Mouse (Mus musculus) heart, adult 2 months (tissue): ENCODE data around the gene Mpped2. TPM values are rescaled to one million over a fixed set of nuclear protein-coding genes. Genes with fewer than 3 reads are reported as not detected.

Experiments
- DNase-seq, 2 experiments: peaks; one replicate each; pipeline ENCODE4 v3.0.0; 2021
- H3K27ac ChIP-seq: fragments of 200-600 bp; 2 replicates; pipeline ENCODE4 v1.8.1; 2022
- H3K27me3 ChIP-seq: fragments of 200-500 bp; 2 replicates; pipeline ENCODE4 v1.6.1; 2012; ENCODE audit warnings: mild to moderate bottlenecking, low read length, inconsistent platforms, mixed read lengths; ENCODE audit not compliant: control insufficient read depth, insufficient read depth
- H3K36me3 ChIP-seq: fragments of 200-500 bp; 2 replicates; pipeline ENCODE4 v1.6.1; 2012; ENCODE audit warnings: low read length, inconsistent platforms; ENCODE audit not compliant: control insufficient read depth, insufficient read depth
- H3K4me1 ChIP-seq: fragments of 200-500 bp; 2 replicates; pipeline ENCODE4 v1.6.1; 2011; ENCODE audit warnings: low read length; ENCODE audit not compliant: control insufficient read depth, insufficient read depth
- H3K4me3 ChIP-seq: fragments of 200-600 bp; 2 replicates; pipeline ENCODE4 v1.8.1; 2022
- H3K79me2 ChIP-seq: fragments of 200-500 bp; replicated peaks from 2 replicates; pipeline ENCODE4 v1.6.1; 2012; ENCODE audit warnings: mild to moderate bottlenecking, inconsistent platforms, low read length, moderate library complexity, mixed read lengths; ENCODE audit not compliant: control insufficient read depth, insufficient read depth
- H3K9ac ChIP-seq: fragments of 200-500 bp; 2 replicates; pipeline ENCODE4 v1.6.1; 2012; ENCODE audit warnings: low read depth, mild to moderate bottlenecking, control low read depth, inconsistent platforms, low read length, mixed read lengths
- CTCF ChIP-seq: fragments of 200-600 bp; IDR thresholded peaks from 2 replicates; pipeline ENCODE4 v1.8.1; 2022; ENCODE audit warnings: antibody characterized with exemption, mild to moderate bottlenecking, moderate library complexity
- EP300 ChIP-seq: fragments of 200-500 bp; IDR thresholded peaks from 2 replicates; pipeline ENCODE4 v1.6.1; 2011; ENCODE audit warnings: low read depth, low read length, control low read depth; ENCODE audit not compliant: insufficient read depth
- POLR2A ChIP-seq: fragments of 200-500 bp; IDR thresholded peaks from 2 replicates; pipeline ENCODE4 v1.6.1; 2011; ENCODE audit warnings: mild to moderate bottlenecking, low read depth, low read length, control low read depth; ENCODE audit not compliant: insufficient read depth
- WGBS: fragments of 180-500 bp; shearing (Covaris S2); methylation state at CpG from one replicate; pipeline ENCODE4 v1.1.7; 2018; 5-methylcytosine and 5-hydroxymethylcytosine counted together
- intact Hi-C: fragments of 180-260 bp; cut with DNase I; formaldehyde crosslinking; loops from one replicate; pipeline ENCODE4 v1.15.1; 2025
- polyA plus RNA-seq: library from polyadenylated mRNA; depleted of rRNA; stranded (reverse); fragments of >200 nt; gene quantifications from 2 replicates; pipeline ENCODE4 v1.2.3, GENCODE M21; 2012
- total RNA-seq, 2 experiments: library from RNA; stranded (reverse); gene quantifications; 2 replicates each; pipeline ENCODE4 v1.2.3; 2021

Gene Mpped2
- total and polyA plus RNA-seq, 3 experiments, result 8.0 to 23.7 (median 20.7) TPM

DNA sequence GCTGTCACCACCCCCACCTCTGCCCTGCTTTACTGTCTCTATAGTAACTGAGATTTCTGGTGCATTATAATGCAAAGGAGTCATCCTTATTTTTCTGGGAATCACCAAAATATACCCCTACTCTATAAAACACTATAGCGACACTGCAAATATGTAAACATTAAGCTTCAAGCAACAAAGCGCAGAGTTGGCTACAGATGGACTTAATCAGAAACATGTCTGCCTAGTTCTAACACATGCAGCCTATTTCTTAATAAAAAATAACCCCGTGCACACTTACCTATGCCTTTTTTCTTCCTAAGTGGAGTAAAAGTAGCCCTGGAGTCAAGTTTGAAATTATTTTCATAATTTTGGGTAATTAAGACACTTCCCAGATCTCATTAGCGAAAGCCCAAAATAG, 144.2 kb downstream of the Mpped2 start:
- Histone ChIP-seq H3K27me3 (no peaks in the 10 kb centered on the region), H3K9ac (no peak overlapping the region), H3K4me3 (no peak overlapping the region), H3K79me2 (no peaks in the 10 kb centered on the region), H3K36me3 (no peaks in the 10 kb centered on the region), H3K4me1 (no peaks in the 10 kb centered on the region), H3K27ac (no peak overlapping the region)
- DNase-seq, result no peak
- intact Hi-C loops, result no loop called here
- WGBS, result 94% methylated on average over 4 of the region's 4 CpGs
- no peak for TF ChIP-seq CTCF

DNA sequence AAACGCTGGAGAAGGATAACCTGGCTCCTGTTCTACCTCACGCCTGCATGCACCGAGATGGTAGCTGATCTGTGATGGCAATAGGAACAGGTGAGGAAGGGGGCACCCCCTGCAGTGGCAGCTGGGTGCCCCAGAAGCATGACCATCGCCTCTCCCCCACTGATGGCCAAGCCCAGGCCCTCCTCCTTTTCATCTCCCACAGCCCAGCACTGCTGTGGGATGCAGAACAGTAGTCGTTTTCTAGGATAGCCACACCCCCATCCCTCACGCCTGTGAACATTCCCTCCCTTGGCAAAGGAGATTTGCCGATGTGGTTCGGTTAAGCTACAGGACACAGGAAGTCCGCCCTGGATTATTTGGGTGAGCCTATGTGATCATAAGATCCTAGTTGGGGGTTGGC, 151.1 kb downstream of the Mpped2 start:
- no peak overlapping the region for H3K4me3 ChIP-seq
- no peak overlapping the region for H3K27ac ChIP-seq
- intact Hi-C loops, result loop anchor here (10.0 kb wide), 1 partner anchor 149 kb away; the partner anchor contains the start of gene Mpped2
- TF ChIP-seq POLR2A, result no peak
- TF ChIP-seq CTCF, result no peak
- TF ChIP-seq EP300, result no peak
- no peak for DNase-seq
- H3K27me3 ChIP-seq, result no peaks in the 10 kb centered on the region
- H3K4me1 ChIP-seq, result peaks cover 2% of the 10 kb centered on the region
- 60% methylated on average over 9 of the region's 9 CpGs for WGBS
- no peak overlapping the region for H3K9ac ChIP-seq
- no peaks in the 10 kb centered on the region for H3K79me2 ChIP-seq
- H3K36me3 ChIP-seq, result no peaks in the 10 kb centered on the region; the same call in 1 of the 2 replicates

DNA sequence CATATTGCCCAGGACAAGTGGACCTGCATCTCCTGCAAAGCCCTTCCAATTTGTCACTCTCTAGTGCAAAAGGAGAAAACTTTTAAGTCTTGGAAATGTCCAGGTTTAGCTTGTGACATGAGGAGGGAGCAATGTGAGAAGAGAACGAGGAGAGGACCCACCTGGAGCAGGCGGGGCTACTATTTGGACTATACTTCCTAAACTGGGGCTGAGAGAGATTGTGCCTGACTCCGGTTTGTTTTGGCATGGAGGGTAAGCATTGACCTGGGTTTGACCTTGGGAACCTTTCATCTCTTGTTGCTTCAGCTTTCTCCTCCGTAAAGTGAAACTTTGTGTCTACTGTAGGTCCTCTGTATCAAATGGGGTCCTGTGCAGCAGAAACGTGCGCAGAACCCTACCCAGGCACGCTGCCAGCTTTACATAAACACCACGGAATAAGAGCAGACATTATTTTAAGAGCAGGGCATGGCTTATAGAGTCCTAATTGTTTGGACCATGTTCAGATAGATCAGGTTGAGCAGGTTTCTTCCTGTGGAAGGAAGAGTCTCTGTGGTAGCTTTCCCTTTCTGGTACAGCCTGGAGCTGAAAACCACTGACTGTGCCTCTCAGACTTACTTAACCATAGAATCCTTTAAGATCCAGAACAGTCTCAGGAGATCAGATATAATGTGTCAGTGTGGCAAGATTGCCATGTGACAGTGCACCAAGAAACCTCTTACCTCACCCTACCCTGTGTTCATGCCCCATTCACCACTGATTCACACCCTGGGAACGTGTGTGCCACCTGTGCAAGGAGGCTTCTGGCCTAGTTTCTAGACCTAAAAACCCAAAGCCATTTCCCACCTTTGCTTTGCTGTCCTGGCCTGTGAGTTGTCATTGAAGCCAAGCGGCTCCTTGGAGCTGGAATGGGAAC, 152.0 kb downstream of the Mpped2 start:
- no peak overlapping the region for H3K4me3 ChIP-seq
- no peaks in the 10 kb centered on the region for H3K79me2 ChIP-seq
- H3K36me3 ChIP-seq, result no peaks in the 10 kb centered on the region; the same call in 1 of the 2 replicates
- no peak overlapping the region for H3K27ac ChIP-seq
- 52% methylated on average over 10 of the region's 10 CpGs for WGBS
- no peak overlapping the region for H3K9ac ChIP-seq
- no peak for DNase-seq
- no peak for TF ChIP-seq CTCF
- TF ChIP-seq EP300, result no peak
- no peak for TF ChIP-seq POLR2A
- H3K27me3 ChIP-seq, result no peaks in the 10 kb centered on the region
- intact Hi-C loops, result loop anchor here (10.0 kb wide), 1 partner anchor 150 kb away; the partner anchor contains the start of gene Mpped2
- peaks cover 2% of the 10 kb centered on the region for H3K4me1 ChIP-seq

GRCm38 (mm10) chr2:106846511-106846910, 153.4 kb downstream of the Mpped2 start:
- Histone ChIP-seq H3K4me1 (peaks cover 2% of the 10 kb centered on the region), H3K9ac (no peak overlapping the region), H3K4me3 (no peak overlapping the region), H3K27ac (no peak overlapping the region), H3K79me2 (no peaks in the 10 kb centered on the region), H3K27me3 (no peaks in the 10 kb centered on the region), H3K36me3 (no peaks in the 10 kb centered on the region; the same call in 1 of the 2 replicates)
- no peak for DNase-seq
- WGBS, result 58% methylated on average over 4 of the region's 4 CpGs
- TF ChIP-seq CTCF (no peak), EP300 (no peak), POLR2A (no peak)
- intact Hi-C loops, result loop anchor here (10.0 kb wide), 1 partner anchor 152 kb away; the partner anchor contains the start of gene Mpped2

GRCm38 (mm10) chr2:106849389-106849788, 156.3 kb downstream of the Mpped2 start:
- no peak for DNase-seq
- 76% methylated on average over 9 of the region's 9 CpGs for WGBS
- no peak for TF ChIP-seq EP300
- TF ChIP-seq POLR2A, result no peak
- no peak for TF ChIP-seq CTCF
- Histone ChIP-seq H3K27ac (no peak overlapping the region), H3K9ac (no peak overlapping the region), H3K36me3 (no peaks in the 10 kb centered on the region; the same call in 1 of the 2 replicates), H3K27me3 (no peaks in the 10 kb centered on the region), H3K4me3 (no peak overlapping the region), H3K79me2 (no peaks in the 10 kb centered on the region), H3K4me1 (peaks cover 2% of the 10 kb centered on the region)
- intact Hi-C loops, result loop anchor here (10.0 kb wide), 1 partner anchor 155 kb away; the partner anchor contains the start of gene Mpped2

- Histone ChIP-seq H3K27ac (no peak overlapping the region), H3K9ac (no peak overlapping the region), H3K27me3 (no peaks in the 10 kb centered on the region), H3K36me3 (no peaks in the 10 kb centered on the region; the same call in 1 of the 2 replicates), H3K79me2 (no peaks in the 10 kb centered on the region), H3K4me3 (no peak overlapping the region), H3K4me1 (peaks cover 6% of the 10 kb centered on the region)
- TF ChIP-seq POLR2A (no peak), CTCF (no peak), EP300 (no peak)
- DNase-seq, result no peak
- intact Hi-C loops, result no loop called here
- whole genome bisulfite sequencing, result 85% methylated on average over 8 of the region's 8 CpGs
Measured at GRCm38 (mm10) chr2:106851515-106851914, 158.4 kb downstream of the Mpped2 start.
